Mouse (Mus musculus) E14TG2a.4 (cell line): ENCODE results near the gene Rbm7.
A peak's percentile ranks its signal among the peaks of the same experiment; 100 is the strongest.
"Not testable (repeated sequence)": the region's sequence is repeated elsewhere in the genome, so short reads cannot be mapped to it uniquely, and the experiment has no call there.

ENCODE experiments used
- H3K27me3 ChIP-seq: 2 replicates; pipeline ENCODE4 v1.6.1; 2014; ENCODE audit warnings: low read length, control low read depth; ENCODE audit not compliant: insufficient read depth
- H3K36me3 ChIP-seq: 2 replicates; pipeline ENCODE4 v1.6.1; 2014; ENCODE audit warnings: low read length, control low read depth; ENCODE audit not compliant: insufficient read depth
- H3K4me1 ChIP-seq: replicated peaks from 2 replicates; pipeline ENCODE4 v1.6.1; 2014; ENCODE audit warnings: low read depth, low read length, control low read depth
- H3K4me3 ChIP-seq: replicated peaks from 2 replicates; pipeline ENCODE4 v1.5.1; 2014; ENCODE audit warnings: mild to moderate bottlenecking, low read length
- H3K9me3 ChIP-seq: 2 replicates; pipeline ENCODE4 v1.6.1; 2014; ENCODE audit warnings: low read length, control low read depth
- CTCF ChIP-seq: conservative IDR thresholded peaks from 2 replicates; pipeline ENCODE4 v1.5.1; 2014; ENCODE audit warnings: low read length
- NANOG ChIP-seq: IDR thresholded peaks from 2 replicates; pipeline ENCODE4 v1.6.1; 2014; ENCODE audit warnings: borderline replicate concordance, low read length, mixed read lengths
- POU5F1 ChIP-seq: IDR thresholded peaks from 2 replicates; pipeline ENCODE4 v1.6.1; 2014; ENCODE audit warnings: low read length, borderline replicate concordance

Gene Rbm7

DNA sequence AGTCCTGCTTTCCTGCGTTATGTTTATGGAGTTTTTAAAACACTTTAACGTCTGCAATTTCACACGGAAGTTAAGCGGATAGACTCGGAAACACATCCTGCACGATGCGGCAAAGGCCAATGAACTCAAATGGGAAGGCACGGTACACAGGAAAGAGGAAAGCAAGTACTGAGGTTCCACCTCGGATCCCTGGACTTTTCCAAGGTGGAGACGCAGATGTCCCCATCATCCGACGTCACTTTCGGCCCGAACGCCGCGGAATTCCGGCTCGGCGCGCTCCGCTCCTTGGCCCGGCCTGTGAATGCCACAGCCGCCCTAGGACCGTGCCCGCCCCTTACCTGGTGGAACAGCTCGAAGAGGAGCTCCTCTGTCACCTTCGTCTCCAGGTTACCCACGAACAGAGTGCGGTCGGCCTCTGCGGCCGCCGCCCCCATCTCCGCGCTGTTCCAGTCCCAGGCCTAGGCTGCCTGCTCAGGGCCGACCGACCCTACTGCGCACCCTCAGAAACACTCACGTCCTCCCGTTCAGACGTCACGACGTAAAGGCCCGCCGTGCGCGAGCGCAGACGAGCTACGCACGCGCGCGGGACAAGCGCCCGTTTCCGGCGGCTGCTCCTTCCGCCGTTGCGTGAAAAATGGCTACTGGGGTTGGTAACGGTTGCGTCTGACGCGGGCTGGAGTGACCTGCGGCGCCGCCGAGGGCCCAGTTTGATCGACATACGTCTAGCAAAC, at the start of gene Rbm7, which contains the start of gene Gm5617:
Rbm7 (minus strand) TSS at position 483 of the 731 bp plus-strand sequence.
Gm5617 (plus strand) TSS at position 626 of the 731 bp plus-strand sequence.
- Histone ChIP-seq H3K36me3 (peaks cover 44% of the 10 kb centered on the region), H3K27me3 (no peaks in the 10 kb centered on the region), H3K9me3 (no peaks in the 10 kb centered on the region), H3K4me3 (peak within 1 kb of the TSS; percentile 90), H3K4me1 (peaks cover 17% of the 10 kb centered on the region)
- TF ChIP-seq CTCF (no peak), POU5F1 (no peak), NANOG (no peak)

DNA sequence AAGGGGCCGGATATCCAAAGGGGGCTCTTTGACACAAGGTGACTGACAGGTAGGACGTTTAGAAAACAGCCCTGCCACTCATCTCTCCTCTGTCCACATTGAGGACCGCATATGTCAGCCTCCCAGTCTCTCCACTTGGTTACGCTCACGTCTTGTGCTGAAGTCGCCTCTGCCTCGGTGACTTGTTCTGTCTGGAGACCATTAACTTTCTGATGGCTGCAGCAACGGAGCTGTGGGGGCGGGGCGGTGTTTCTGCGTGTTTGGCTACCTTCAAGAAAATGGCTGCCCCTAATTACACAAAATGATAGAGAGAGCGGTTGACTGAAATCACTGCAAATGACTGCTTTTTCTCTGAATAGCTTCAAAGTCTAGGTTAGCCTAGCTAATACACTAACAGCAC, 43.6 kb upstream of the Rbm7 start:
- Histone ChIP-seq H3K4me1 (peaks cover 12% of the 10 kb centered on the region), H3K9me3 (peaks cover 11% of the 10 kb centered on the region), H3K36me3 (no peaks in the 10 kb centered on the region), H3K27me3 (peaks cover 18% of the 10 kb centered on the region), H3K4me3 (peak overlapping the region; percentile 49)
- no peak for TF ChIP-seq POU5F1
- TF ChIP-seq CTCF = no peak
- TF ChIP-seq NANOG = no peak; the same call in 1 of the 2 replicates

- no peak for TF ChIP-seq POU5F1
- no peak for TF ChIP-seq NANOG
- TF ChIP-seq CTCF = no peak
- Histone ChIP-seq H3K27me3 (peaks cover 18% of the 10 kb centered on the region), H3K4me3 (peak overlapping the region; percentile 49), H3K36me3 (no peaks in the 10 kb centered on the region), H3K9me3 (peaks cover 9% of the 10 kb centered on the region), H3K4me1 (peaks cover 12% of the 10 kb centered on the region)
Measured at GRCm38 (mm10) chr9:48538044-48538645, 43.0 kb upstream of the Rbm7 start.

- Histone ChIP-seq H3K27me3 (peaks cover 18% of the 10 kb centered on the region), H3K4me1 (peaks cover 12% of the 10 kb centered on the region)
- H3K36me3 ChIP-seq, H3K4me3 ChIP-seq, H3K9me3 ChIP-seq: not testable (repeated sequence)
Measured at GRCm38 (mm10) chr9:48537616-48538015, 42.5 kb upstream of the Rbm7 start.

DNA sequence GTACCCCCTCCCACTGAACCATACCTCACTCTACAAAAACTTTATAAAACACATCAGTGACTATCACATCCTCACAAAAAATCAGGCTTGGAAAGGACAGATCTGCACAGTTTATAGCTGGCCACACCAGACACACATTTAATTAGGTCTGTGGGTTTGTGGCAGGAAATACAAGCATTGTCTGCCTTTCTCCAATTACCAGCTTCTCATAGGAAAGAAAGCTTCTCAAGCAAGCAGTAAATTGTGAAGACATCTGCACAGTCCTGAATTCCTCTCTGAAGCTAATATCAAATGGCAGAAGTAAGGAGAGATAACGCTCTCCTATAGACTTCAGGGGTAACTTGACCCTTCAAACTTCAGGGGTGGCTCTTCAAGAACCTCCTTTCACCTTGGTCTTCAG, 41.3 kb upstream of the Rbm7 start:
- no peak for TF ChIP-seq POU5F1
- no peak for TF ChIP-seq NANOG
- no peak for TF ChIP-seq CTCF
- peaks cover 18% of the 10 kb centered on the region for H3K27me3 ChIP-seq
- no peak overlapping the region for H3K4me3 ChIP-seq
- peaks cover 14% of the 10 kb centered on the region for H3K9me3 ChIP-seq
- H3K36me3 ChIP-seq = no peaks in the 10 kb centered on the region
- peaks cover 12% of the 10 kb centered on the region for H3K4me1 ChIP-seq

DNA sequence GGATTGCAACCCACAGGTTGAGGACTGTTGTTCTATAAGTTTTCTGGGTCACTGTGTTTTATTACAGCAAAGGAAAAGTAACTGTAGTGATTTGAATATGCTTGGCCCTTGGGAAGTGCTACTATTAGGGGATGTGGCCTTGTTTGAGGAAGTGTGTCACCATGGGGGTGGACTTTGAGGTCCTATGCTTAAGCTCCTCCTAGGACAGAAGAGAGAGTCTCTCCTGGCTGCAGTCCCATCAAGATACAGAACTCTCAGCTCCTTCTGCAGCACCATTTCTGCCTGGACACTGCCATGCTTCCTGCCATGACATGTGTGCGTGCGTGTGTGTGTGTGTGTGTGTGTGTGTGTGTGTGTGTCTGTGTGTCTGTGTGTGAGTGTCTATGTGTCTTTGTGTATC, 37.6 kb upstream of the Rbm7 start:
- peaks cover 12% of the 10 kb centered on the region for H3K27me3 ChIP-seq
- no peak overlapping the region for H3K4me3 ChIP-seq
- TF ChIP-seq POU5F1 (no peak), CTCF (no peak), NANOG (no peak)
- no peaks in the 10 kb centered on the region for H3K4me1 ChIP-seq
- no peaks in the 10 kb centered on the region for H3K36me3 ChIP-seq
- peaks cover 43% of the 10 kb centered on the region for H3K9me3 ChIP-seq

- TF ChIP-seq NANOG (no peak), CTCF (no peak)
- Histone ChIP-seq H3K4me1 (no peaks in the 10 kb centered on the region), H3K36me3 (no peaks in the 10 kb centered on the region), H3K4me3 (no peak overlapping the region), H3K27me3 (peaks cover 10% of the 10 kb centered on the region), H3K9me3 (peaks cover 43% of the 10 kb centered on the region)
Measured at GRCm38 (mm10) chr9:48532203-48532602, 37.1 kb upstream of the Rbm7 start.

DNA sequence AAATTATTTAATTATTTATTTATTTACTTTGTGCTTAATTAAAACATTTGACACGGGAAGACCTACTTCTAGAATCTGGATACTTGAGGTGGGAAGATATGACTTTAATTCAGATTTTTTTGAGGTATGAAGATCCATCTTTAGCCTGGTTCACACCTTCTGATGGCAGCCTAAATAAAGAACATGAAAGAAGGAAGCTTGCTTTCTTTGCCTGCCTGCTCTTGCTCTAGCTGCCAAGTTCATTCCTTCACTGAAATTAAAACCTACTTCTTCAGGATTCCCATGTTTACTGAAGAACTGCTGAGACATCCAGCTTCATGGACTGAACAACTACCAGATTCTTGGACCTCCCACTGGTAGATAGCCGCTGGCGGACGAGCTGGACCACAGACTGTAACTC, 36.2 kb upstream of the Rbm7 start:
- TF ChIP-seq NANOG (no peak), POU5F1 (no peak), CTCF (no peak)
- Histone ChIP-seq H3K4me1 (no peaks in the 10 kb centered on the region), H3K36me3 (no peaks in the 10 kb centered on the region), H3K27me3 (peaks cover 4% of the 10 kb centered on the region), H3K4me3 (no peak overlapping the region), H3K9me3 (peaks cover 43% of the 10 kb centered on the region)

GRCm38 (mm10) chr9:48526520-48526919, 31.4 kb upstream of the Rbm7 start:
- Histone ChIP-seq H3K4me1 (0 out of 2 replicates have a peak, but pooled peaks cover 4% of the 10 kb centered on the region), H3K4me3 (no peak overlapping the region), H3K9me3 (peaks cover 30% of the 10 kb centered on the region), H3K36me3 (no peaks in the 10 kb centered on the region), H3K27me3 (no peaks in the 10 kb centered on the region)
- TF ChIP-seq NANOG = no peak
- TF ChIP-seq CTCF = no peak
